Mouse (Mus musculus): ENCODE measurements around the gene A930004D18Rik.

- TF ChIP-seq CTCF (IDR thresholded peaks at IDR 0.05; ENCODE audit: low read depth, low read length) (no peak), POLR2A (IDR thresholded peaks at IDR 0.05; ENCODE audit: extremely low read depth, insufficient read depth, low read length) (no peak)
Measured at GRCm38 (mm10) chr2:18052581-18052980, 15.0 kb upstream of the A930004D18Rik start.

All from liver, adult 2 months (tissue).